Mouse (Mus musculus) testis, postnatal 10 days (tissue): ENCODE results near the gene Hc.

Experiments used
- DNase-seq: peaks from one replicate; pipeline ENCODE4 v3.0.0; 2021; ENCODE audit warnings: low spot score

Hc gene

DNA sequence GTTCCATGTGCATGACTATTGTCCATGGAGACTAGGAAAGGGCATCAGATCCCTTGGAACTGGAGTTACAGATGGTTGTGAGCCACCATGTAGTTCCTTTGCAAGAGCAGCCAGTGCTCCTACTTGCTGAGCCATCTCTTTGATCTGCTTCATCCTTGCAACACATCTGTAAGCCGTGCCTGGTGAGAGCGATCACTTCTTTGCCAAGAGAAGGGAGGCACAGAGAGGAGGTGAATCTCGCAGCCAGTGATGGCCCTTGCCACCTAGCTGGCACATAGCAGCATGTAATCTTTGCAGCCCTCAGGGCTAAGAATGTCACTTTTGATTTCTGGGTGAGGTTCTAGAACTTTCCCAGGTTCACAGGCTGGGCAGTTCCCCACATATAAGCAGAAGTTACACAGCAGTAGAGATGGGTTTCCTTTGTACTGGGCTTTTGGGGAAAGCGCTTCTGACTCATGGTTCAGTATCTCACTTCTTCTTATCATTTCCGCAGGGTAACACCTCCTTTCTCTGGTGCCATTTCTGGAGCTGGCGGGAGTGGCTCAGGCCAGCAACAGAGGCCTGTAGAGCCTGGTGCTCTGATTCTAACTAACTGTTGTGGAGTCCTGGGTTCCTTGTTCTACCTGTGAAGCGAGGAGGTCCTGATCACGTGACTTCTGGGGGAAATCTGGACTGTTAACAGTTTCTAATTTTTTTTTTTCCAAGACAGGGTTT is 84.1 kb downstream of the Hc start:
- no peak for DNase-seq

DNA sequence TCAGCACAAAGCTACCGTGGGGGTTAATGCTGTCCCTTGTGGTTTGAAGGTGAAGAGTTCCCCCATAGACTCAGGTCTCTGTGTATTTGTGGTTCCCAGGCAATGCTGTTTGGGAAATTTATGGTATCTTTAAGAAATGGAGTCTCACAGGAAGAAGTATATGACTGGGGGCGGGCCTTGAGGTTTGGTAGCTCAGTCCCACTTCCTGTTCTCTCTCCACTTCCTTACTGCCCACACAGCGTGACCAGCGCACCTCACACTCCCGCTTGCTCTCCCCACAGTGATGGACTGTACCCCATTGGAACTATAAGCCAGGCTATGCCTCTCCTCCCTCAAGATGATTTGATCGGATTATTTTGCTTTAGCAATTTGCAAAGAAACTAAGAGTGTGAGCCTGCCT is 84.8 kb downstream of the Hc start:
- DNase-seq = no peak

DNA sequence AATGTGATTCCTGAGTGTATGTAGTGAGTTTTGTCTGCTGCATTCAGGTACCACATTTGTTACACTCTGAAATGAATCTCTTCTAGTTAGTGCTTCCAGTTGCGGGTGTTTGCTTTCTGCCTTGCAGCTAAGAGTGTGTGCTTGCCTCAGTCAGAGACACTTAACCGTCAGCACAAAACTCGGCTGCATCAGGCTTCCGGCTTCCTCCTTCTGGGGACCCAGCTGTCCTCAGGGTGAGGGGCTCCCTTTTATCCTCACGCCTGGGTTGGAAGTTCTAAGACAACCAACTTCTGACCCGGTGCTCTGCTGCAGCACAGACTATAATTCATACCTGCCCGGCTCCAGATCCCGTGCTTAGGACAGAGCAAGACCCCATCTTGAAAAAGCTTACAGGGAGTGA is 88.2 kb downstream of the Hc start:
- no peak for DNase-seq

DNA sequence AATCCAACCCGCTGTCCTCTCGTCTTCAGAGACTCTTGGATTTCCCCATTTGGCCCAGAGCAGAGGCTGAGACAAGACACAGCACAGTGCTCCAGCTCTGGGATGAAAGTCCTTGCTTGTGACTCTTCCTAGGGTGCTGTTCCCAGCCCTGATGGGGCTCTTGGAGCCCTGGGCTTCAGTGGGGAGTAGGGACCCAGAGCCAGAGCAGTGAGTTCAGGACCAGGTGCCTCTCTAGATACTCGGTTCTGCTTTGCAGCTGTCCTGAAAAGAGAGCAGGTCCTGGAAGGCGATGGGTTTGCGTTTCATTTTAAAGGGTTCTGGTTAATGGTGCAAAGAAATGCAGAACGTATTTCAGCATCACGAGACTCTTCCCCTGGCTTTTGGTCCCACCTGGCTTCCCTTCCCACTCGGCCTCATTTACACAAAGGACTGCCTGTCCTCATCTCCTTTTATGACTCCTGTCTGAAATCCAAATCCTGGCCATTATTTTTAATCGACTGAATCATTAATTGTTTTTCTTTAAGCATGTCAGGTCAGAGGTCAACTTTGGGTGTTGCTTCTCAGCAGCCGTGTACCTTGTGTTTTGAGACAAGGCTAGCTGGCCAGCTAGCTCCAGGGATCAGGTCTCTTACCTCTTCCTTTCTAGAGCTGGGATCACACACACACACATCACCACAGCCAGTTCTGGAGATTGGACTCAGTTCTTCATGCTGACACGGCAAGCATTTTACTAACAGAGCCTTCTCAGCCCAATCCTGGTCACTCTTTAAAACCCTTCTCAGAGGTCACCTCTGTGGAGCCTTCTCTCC is 90.0 kb downstream of the Hc start:
- no peak for DNase-seq

DNA sequence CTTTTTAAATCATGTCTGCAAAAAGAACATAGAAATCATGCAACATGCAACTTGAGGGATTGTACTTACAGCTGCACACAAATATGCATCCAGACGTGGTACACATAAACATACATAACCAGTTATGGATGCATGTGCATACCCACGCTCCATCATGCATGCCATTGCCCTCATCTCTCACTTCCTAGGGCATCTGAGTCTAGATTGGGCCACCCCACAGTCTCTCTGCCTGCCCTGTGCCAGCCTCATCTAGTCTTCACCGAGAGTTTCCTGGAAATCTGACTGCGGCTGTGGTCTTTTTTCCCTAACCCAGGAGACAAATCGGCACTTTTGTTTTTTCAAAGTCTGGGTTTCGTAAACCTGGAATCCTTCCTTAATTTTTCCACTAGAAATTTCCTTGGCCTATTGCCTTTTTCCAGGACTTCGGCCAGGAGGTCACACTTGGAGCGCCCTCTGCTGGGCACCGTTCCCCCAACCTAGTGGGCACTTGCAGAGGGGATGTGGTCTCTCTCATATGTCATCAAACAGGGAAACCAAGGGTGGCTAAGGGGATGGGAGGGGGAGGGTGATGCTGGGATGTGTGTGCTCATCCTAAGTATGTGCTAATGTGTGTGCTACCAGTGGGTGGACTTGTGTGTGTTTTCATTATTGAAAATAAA is 91.0 kb downstream of the Hc start:
- peak; percentile 93 for DNase-seq

DNA sequence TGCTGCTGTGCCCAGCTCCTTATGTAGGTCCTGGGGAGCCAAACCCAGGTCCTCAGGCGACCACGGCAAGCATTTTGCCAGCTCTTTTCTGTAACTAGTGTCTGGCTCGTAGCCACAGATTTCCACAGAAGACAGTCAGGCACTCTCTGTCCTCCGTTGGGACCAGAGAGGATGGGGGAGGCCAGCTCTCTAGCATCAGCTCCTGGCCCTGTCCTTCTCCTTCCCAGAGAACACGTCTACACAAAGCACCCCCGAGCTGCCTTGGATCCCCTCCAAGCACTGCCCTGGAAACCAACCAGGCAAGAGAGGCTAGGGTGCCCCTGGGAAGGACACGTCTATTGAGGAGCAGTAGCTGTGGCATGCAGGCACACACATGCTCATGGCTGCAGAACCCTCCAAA is 92.1 kb downstream of the Hc start:
- DNase-seq = peak; percentile 68

DNA sequence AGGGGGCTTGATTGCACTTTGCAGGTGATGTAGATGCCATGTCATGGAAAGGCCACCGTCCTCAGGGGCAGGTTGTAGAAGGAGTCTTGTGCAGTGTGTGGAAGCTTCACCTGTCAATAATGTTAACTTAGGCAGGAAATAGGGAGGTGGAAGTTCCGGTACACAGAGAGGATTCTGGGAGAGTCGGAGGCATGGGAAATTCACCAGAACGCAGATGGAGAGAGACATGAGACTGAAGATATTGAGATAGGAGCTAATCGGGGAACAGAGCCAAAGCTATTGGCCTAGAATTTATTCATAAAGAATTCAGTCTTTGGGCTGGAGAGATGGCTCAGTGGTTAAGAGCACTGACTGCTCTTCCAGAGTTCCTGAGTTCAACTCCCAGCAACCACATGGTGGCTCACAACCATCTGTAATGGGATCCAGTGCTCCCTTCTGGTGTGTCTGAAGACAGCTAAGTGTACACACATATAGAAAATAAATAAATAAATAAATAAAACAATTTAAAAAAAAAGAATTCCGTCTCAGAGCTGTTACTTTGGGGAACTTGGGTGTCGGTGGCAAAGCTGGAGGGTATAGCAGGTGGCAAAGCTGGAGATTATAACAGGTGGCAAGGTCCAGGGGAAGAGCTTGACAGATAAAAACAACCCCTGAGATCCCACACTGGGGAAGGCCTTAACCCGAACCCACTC is 94.8 kb downstream of the Hc start:
- DNase-seq = no peak

DNA sequence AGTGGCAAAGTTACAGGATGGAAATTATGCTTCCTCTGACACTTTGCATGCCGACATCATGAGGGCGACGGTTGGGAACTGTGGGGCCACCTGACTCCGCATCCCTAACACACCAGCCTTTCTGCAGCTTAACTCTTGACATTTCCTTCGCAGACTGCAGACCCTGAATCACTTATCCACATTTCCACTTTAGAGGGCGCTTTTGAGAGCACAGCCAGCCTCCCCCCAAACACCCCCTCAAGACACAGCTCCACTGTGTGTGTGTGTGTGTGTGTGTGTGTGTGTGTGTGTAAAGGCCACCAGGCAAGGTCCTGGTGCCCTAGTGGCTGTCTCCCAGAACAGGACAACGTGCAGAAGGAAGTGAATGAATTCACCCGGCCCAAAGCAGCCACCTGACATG is 95.4 kb downstream of the Hc start:
- DNase-seq = no peak

DNA sequence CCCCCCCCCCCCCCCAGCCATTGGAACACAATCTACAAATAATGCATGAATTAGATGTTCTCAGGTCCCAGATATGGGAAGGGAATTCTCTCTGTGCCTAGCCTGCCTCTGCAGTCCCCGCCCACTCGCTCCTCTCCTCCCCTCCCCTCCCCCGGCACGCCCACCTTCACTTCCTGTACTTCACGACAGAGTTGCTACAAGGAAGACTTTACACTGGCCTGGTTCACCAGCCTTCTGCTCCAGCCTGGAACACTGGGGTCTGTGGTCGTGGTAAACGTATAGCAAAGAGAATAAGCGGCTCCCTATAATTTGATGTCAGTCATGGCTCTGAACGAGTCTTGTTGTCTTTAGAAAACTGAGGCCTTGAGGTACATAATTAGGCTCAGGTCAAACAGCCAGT is 95.9 kb downstream of the Hc start:
- DNase-seq = peak; percentile 73

DNA sequence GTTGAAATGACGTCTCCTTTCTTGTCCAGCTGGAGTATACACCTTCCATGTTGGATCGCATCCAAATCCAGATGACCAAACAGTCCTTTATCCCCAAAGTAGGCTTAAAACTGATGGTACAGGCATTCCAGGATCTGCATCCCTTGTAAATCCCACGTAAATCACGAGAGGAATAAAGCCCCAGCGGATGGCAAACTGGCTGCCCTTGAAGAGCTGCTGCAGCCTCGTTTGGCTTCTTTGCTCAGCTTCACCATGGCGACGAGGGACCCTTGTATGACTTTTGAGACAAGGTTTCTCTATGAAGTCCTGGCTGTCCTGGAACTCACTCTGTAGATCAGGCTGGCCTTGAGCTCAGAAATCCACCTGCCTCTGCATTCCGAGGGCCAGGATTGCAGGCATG is 96.6 kb downstream of the Hc start:
- no peak for DNase-seq

DNA sequence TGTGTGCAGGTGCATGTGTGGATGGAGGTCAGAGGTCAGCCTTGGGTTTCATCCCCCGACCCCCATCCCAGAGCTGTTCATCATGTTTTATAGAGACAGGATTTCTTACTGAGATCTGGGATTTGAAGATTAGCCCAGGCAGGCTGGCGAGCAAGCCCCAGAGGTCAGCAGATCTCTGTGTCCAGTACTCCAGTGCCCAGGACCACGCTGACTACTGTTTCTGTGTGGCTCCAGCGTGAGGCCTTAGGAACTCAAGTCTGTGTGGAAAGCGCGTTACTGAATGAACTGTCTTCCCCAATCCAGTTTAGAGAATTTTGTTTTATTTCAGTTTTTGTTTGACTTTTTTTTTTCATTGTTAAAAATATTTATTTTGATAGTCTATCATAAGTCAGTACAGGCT is 97.0 kb downstream of the Hc start:
- DNase-seq = no peak

DNA sequence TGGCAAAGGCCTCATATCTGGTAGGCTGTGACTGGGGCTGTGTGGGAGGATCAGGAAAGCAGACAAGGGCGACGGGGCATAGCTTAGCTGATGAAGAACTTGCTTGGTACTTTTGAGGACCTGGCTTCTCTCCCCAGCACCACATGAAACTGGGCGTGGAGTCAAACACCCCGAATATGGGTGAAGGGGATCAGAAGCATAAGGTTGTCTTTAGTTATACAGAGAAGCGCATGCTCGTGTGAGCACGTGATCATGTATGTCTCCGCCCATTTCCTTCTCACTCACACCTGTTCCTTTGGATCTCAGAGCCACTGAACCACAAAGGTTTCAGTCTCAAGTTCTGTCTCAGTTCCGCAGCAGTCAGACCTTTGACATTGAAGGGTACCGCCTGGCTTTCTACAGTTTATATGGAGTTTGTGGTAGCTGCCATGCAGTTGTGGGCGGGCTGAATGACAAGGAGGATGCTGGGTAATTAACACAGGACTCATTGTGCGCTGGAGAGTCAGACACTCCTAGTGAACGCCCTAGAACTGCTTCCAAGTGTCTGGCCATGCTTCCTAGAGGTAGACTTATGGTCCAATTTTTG is 97.8 kb downstream of the Hc start:
- no peak for DNase-seq

DNA sequence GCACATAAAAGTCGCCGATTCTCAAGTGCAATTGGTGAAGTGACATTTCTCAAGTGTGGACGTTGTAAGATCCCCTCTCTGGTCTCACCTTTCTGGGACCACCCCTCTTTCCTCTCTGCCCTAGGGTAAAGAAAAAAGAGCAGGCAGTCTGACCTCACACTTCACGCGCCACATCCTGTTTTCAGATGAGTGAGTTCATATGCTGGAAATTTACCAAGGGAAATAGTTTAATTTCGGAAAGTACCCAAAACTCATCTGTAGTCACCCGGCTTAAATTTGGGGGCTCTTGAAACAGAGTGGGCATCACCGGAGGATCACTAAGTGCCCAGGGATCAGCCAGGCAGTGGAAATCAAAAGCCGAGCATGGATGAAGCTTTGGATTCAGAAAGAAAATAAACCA is 98.3 kb downstream of the Hc start:
- DNase-seq = no peak

DNA sequence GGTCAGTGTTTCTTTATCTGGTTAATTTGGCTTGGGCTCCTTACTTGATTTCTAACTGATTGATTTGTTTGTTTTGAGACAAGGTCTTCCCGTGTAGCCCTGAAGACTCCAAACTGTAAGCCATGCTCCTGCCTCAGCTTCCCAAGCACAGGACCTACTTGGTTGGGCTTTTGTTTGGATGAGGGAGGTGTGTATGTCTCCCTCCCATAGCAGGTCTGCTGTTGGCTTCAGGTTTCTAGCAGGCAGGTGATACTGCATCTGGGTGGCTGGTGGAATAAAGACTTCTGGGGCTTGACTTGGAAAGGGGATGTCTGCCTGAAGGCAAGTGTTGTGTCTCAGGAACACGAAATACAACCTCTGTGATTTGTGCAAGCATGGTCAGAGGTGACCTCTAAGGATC is 99.0 kb downstream of the Hc start:
- no peak for DNase-seq

DNA sequence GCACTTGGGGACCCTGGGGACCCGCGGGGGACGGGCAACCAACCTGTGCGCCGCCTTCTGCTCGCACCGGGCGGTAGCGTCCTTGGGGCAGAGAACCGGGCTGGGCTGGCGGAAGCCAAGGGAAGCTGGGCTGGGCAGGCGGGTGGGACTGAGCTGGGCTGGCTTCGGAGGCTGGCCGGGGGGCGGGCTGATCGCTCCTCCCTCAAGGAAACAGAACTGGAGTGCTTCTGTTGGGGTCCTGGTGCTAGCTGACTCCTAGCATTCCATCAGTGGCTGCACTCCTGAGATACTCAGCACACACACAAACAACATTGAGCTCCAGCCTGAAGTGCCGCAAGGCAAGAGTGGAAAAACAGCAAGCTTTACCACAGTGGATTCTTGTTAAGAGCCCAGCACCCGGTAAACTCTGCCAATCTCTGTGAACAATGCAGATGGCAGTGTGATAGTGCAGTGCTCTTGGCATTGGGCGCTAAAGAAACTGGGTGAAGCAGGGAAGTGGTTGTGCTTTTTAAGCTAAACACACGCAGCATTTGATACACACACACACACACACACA is 99.7 kb downstream of the Hc start, which contains the start of gene Traf1:
TSS of gene Traf1 (minus strand) at position 292 of the 556 bp plus-strand sequence.
- DNase-seq = peak; percentile 73

DNA sequence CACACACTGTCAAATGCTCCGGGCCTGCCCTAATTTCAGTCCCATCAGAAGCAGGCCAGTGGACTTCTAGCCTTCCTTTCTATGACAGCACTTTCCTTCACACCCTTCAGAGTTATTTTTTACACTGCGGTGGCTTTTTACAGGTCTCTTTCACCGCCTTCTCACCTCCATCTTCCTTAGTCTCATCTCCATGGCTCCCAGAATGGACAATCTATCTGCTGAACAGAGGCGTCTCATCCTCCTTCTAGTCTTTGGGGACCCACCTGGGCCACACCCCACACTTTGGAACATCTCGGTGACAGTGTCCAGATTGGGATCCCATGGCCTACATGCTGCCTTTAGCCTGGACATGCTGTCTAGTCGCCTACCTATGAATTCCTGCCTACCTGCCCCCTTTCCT is 100.3 kb downstream of the Hc start:
- DNase-seq = no peak

DNA sequence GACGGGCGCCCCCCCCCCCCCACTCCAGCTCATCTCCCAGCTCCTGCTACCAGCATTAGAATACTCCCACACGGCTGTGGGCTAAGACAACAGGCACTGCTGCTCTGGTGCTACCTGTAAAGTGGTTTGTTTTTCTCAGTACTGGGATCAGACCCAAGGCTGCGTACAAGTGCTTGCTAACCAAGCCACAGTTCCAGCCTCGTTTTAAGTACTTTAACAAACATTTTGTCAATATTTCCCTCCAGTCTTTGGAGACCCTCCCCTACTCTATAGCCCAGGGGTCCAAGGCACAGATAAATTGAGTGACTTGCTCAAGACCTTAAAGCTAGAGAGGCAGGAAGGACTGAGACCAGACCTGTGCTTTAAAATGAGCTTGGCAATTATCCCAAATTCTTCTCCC is 100.8 kb downstream of the Hc start:
- no peak for DNase-seq

DNA sequence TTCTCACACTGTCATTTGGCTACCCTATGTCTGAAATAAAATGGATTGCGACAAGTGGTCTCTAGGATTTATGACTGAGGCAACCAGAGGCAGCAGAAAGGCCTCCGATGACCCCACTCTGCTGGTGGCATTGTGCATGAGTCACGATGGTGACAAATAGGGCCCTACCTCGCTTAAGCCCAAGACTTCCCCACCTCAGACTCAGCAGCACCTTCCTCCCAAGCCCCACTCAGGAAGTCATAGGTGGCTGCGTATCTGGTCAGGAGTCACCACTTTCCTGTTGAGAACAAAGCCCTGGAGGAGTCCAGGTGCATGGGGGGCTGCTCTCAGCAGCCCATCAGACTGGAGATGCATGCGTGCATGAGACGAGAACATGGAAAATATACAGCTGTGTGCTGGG is 102.7 kb downstream of the Hc start:
- DNase-seq = no peak

DNA sequence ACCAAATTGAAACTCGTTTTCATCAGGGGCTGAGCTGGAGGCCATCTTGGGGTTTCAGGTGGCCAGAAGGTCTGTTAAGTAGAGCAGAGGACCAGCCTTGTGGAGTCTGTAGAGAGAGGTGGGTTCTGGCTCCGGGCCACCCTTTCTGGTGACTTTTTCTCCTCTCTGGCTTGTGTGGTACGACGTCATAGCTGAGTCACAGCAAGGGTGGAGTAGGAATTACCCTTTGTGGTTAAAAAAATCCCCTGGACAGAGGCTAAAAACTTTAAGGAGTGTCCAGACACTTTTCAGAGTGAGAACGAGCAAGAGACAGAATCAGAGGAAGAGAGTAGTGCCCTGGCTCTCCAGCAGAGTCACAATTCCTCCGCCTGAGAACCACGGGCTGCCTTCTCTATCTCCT is 103.2 kb downstream of the Hc start:
- no peak for DNase-seq

DNA sequence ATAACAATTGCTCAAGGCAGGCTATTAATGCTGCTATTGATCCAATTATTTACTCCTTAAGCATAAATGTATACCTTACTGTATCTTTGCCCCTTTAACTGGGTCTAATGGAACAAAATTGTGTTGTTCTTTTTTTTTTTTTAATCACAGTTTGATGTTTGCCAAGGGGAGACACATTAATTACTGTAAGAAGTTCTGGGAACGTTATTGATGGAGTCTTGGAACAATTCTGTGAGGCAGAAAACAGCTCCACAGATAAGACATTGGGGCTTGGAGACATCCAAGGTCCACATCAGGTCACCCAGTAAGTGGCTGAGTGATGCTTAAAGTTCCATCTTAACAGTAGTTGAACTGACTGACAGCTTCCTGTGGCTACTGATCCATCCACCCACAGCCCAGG is 103.8 kb downstream of the Hc start:
- no peak for DNase-seq

DNA sequence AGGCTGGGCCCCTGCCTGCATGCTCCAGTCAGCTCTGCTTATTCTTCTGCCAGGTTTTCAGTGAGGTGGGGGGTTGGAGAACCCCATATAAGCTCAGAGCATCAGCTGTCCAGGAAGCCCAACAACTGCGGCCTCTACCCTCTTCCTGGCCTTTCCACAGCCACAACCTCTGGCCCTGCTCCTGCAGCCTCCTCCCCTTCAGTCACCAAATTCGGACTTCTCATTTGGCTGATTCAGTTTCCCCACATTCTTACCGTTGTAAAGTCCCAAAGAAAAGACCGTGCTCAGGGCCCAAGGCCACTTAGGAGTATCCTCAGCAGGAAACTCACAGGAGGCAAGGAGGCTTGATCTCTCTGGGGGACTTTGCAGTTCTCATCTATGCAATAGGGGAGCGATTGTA is 104.3 kb downstream of the Hc start:
- no peak for DNase-seq

DNA sequence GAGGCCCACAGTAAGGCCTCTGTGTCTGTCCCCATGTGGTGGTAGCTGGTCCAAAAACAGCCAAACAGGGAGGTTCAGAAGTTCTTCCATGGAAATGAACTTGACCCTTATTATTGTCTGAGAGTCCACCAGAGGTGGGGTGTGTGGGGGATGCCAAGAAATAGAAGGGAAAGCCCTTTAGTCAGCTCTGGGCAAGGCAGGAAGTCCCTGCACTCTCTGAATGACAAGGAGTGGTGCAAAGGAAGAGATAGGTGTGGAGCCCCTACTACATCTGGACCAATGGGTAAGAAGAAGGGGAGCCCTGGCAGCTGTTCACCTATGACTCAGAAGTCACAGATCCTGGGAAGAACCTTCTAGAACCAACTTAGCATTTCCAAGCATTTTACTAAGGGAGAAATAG is 106.9 kb downstream of the Hc start:
- DNase-seq = no peak
